Mouse (Mus musculus): ENCODE data around the gene Myt1l. TPM values are rescaled to one million over a fixed set of nuclear protein-coding genes. Genes with fewer than 3 reads are reported as not detected.
A peak's percentile ranks its signal among the peaks of the same experiment; 100 is the strongest.

The Myt1l gene
- total RNA-seq, 2 experiments from 2014 or later = 1.5 to 2.1 TPM

- peak; percentile 64 to 78 for DNase-seq
Measured at GRCm38 (mm10) chr12:29907056-29907455, 378.9 kb downstream of the Myt1l start.

- DNase-seq = no peak
Measured at GRCm38 (mm10) chr12:29916139-29916538, 388.0 kb downstream of the Myt1l start.

- no peak for DNase-seq
Measured at GRCm38 (mm10) chr12:29916807-29917206, 388.6 kb downstream of the Myt1l start.

DNA sequence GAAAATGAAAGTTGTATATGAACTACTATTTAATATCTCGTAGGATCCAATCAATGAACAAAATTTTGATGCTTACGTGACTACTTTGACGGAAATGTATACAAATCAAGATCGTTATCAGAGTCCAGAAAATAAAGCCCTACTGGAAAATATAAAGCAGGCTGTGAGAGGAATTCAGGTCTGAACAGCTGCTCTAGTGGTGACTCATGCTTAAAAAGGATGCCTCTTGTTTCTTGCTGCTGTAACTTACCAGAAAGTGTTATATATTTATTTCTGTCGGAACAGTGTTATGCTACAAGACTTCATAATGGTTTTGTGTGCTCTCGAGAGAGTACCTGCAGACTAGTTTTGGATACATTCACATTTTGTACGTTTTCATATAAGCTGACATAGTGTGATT is 392.1 kb downstream of the Myt1l start:
- no peak for DNase-seq

DNA sequence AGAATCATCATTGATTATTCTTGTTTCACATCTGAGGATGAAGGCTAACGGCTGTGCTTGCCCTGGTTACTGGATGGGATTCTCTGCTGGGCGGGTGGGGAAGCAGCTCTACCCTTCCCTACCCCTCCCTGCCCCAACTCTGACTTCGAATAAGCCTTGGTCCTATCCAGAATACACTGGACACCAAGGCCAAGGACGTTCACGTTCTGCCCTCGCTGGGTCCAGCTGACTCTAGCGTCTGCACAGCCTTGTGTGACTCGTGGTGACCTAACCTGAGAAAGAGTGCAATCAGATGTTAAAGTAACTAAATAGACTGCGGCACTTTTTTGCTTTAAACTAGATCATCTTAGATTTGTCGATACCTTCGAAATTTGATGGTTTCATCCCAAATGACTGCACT is 393.3 kb downstream of the Myt1l start:
- peak in 1 of 2 experiments; percentile 65 for DNase-seq

DNA sequence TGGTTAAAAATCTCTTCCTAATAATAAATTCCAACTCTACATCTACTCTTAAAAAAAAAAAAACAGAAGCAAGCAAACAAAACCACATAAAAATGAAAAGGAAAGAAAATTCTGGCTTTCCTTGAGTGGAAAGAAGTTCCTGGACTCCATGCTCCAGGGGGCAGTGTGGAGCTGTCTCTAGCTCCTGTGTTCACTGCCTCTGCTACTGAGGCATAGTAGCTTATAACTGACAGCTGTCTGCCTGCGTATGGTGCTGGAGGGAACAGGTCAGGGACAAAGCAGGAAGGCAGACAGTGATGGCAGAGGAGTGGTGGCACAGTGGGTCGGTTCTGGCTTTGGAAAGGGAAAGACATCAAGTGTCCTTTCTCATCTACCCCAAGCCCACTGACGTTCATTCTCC is 398.7 kb downstream of the Myt1l start:
- DNase-seq = peak; percentile 78 to 83

DNA sequence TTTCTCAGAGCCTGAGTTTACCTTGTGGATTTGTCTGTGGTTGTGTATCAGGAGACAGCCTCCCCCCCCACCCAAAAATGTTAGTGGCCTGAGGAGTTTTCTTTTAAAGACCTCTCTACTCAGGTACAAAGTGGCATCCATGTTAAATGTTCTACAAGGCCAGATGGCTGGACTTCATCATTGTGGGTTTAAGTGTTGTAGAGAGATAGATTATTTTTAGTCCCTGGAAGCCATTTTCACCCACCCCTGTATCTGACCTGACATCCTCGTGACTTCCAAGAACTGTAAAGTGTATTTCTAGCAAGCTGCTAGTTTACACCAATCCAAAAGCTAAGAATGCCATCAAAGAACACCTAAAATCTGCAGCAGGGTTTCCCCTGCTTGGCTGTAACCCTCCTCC is 402.4 kb downstream of the Myt1l start:
- DNase-seq = no peak

- DNase-seq = no peak
Measured at GRCm38 (mm10) chr12:29932951-29933350, 404.8 kb downstream of the Myt1l start.

DNA sequence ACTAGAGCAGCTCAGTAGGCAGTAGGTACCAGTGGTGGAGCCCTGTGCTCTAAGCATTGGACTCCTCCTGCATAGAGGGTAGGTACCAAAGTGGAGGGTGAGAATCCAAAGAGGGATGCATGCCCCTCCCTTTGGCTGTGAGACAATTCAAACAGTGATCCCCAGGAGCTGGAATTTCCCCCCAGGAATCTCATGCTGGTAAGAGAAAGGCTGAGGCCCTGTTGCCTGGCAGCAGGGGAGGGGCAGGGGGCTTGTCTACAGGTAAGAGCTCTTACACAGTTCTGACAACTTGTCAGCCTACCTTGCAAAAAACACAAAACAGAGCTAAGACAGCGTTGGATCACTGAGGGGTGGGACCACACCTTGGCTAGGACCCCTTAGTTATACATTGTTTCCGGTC is 405.3 kb downstream of the Myt1l start:
- no peak for DNase-seq

- DNase-seq = peak; percentile 23 to 42
Measured at GRCm38 (mm10) chr12:29934120-29934581, 406.0 kb downstream of the Myt1l start.

GRCm38 (mm10) chr12:29937308-29937707 is 409.1 kb downstream of the Myt1l start, which contains the start of gene Pxdn:
Gene Pxdn, plus strand, starts transcription at chr12:29937608.
- no peak for DNase-seq

GRCm38 (mm10) chr12:29937851-29938375 is 409.7 kb downstream of the Myt1l start:
- peak; percentile 74 to 85 for DNase-seq

DNA sequence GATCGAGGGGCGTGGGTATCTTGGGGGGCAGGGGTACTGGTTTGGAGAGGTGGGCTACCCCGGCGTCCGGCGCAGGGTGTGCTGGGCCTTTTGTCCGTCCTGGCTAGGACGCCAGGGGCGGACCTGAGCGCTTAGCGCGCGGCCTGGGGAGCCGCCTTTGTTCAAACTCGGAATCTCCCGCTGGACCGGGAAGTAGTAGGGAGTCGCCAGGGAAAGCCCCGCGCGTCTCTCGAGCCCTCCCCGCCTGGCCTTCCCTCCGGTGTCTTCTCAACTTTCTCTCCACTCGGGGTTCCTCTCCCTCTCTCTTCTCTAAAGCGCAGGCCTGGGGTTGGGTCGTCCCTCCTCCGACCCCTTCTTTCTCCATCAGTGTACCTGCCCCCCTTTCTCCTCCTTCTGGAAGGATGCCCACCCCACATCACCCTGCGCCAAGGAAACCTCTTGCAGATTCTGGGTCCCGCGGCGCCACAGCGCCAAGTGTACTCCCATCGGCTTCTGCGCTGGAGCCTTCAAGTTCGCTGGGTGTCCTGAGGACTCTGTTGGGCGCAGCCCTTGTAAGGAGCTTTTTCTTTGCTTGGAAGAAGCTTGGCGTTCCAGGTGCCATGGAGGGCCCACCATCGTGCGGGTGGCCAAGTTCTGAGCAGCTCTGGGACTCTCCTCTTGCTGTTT is 410.3 kb downstream of the Myt1l start:
- peak; percentile 78 to 84 for DNase-seq

GRCm38 (mm10) chr12:29939261-29939671 is 411.1 kb downstream of the Myt1l start:
- peak in 1 of 2 experiments; percentile 25 for DNase-seq

- no peak for DNase-seq
Measured at GRCm38 (mm10) chr12:29942435-29942834, 414.3 kb downstream of the Myt1l start.

DNA sequence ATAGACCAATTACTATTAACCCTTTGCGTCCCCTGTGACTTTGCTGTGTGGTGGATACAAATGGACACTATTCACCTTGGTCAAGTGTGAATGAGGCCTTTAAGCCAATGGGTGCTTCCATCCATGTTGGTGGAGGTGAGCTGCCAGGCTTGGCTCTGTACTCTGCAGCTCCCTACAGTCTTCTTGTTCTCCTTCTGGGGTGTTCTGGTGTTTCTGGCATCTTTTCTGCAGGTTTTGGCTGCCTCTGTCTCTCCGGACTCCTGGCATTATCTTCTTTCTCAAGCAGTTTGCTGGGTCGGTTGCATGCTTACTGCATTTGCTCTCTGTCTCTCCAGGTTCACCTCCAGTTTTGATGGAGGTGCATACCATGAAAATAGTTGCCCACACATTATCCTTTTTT is 416.5 kb downstream of the Myt1l start:
- no peak for DNase-seq

DNA sequence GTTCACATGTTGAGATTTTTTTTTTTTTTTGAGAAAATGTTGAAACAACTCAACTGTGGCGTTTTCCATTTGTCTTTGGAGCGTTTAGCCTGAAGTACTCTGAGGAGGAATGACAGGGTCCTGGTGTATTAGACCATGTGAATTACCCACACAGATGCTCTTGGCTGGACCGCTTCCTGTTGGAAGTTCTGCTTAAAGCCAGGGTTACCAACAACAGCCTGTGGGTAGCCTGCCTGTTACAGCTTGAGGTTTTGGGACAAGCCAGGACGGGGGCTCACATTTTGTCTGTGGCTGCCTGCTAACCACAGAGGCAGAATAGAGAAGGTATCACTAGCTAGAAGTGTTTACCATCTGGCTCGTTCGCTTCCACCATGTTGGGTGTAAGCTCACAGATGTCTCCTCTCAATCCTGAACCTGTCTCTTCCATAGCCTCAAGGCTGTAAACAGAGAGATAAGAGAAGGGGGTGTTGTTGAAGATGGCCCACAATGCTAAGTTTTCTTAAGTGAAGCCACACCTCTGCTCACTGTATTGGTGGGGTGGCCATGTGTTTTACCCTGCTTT is 417.1 kb downstream of the Myt1l start:
- no peak for DNase-seq

GRCm38 (mm10) chr12:29951043-29951442 is 422.9 kb downstream of the Myt1l start:
- no peak for DNase-seq

DNA sequence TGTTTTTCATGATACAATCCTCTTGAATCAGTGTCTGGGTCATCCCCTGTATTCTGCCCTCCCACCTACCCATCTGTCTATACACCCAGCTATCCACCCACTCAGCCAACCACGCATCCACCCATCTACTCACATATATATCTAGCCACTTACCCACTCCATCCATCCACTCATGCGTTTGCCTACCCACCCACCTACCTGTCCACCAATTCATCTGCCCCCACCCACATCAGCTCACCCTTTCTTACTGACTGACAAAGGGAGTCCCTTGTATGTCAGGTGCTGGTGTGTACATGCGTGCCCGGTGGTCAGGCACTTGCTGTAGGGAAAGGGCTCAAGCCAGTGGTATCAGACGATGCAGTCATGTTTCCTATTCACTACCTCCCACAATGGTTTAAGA is 423.3 kb downstream of the Myt1l start:
- DNase-seq = no peak

DNA sequence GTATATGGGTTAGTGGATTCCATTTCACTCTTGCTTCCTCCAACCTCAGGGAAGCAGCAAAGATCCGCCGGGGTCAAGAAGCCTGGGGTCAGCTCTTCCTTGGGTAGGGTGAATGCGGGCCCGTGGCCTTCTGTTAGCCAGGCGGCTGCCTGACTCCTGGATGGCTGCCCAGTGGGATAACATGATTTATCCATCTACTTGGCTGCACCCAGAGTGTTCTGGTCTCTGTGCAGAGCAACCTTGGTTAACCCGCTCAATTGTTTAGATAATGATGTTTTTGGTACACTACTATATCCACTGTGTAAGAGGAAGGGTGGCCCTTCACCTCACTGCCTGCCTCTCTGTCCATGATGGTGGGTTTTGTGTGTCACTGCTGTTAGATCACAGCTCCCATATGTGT is 423.9 kb downstream of the Myt1l start:
- peak; percentile 90 to 93 for DNase-seq

- DNase-seq = no peak
Measured at GRCm38 (mm10) chr12:29953999-29954398, 425.8 kb downstream of the Myt1l start.

DNA sequence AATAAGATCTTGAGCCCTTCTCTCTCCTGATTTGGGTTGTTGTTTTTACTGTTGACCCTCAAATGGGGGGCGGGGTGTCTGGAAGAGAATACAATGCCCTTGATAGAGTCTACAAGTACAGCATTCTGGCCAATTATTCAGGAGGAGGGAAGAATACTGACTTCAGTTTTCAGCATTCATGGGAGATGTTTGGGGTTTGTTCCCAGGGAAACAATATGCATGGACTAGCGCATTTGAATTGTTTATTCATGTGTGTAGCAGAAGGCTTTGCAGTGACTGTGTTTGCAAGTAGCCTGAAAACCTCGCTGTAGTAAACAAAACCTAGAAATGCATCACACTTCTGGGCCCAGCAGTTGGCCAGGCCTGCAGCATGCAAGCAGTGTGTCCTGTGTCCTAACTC is 426.3 kb downstream of the Myt1l start:
- no peak for DNase-seq

- no peak for DNase-seq
Measured at GRCm38 (mm10) chr12:29956969-29957368, 428.8 kb downstream of the Myt1l start.

- no peak for DNase-seq
Measured at GRCm38 (mm10) chr12:29958637-29959036, 430.5 kb downstream of the Myt1l start.
